Mouse (Mus musculus) brain, adult 10 weeks (tissue): ENCODE results near the gene Lzts3. TPM values are rescaled to one million over a fixed set of nuclear protein-coding genes. Genes with fewer than 3 reads are reported as not detected.

Source experiments
- polyA plus RNA-seq: library from polyadenylated mRNA; stranded (reverse); fragments of 350-450 nt; fragmentation: Illumina TruSeq; extraction: RNeasy Lipid Tissue Mini Kit (QIAGEN cat#74804); gene quantifications from one replicate; pipeline ENCODE4 v1.2.3, GENCODE M21; 2015; ENCODE audit warnings: low read depth, low replicate concordance

The Lzts3 gene
- 131 TPM for polyA plus RNA-seq

DNA sequence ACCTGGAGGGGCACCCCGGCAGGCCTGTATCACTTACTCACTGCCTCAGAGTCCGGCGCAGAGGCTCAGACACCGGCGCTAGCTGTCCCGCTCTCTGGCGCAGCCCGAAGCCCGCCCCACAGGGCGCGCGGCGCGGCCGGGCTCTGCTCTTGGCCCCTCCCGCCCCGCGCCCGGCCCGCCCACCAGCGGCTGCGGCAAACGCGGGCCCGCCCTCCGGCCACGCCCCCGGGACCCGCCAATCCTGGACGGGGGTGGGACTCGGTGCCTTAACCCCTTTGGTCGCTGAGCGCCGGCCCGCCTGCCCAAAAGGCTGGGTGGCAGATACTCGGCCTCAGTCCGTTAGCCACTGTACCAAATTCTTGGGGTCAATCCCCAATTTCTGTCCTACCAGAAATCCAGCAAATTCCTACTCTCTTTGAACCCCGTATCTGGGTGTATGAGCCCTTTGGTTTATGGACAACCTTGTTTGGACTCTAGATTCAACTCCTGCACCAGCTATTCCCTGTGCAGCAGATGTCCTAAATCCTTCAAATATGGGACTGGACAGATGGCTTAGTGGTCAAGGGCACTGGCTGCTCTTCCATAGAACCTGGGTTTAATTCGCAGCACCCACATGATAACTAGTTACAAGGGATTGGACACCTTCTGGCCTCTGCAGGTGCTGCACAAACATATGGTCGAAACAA lies at the start of gene Lzts3:
Gene Lzts3, minus strand, starts transcription at position 120 of the 686 bp plus-strand sequence.

DNA sequence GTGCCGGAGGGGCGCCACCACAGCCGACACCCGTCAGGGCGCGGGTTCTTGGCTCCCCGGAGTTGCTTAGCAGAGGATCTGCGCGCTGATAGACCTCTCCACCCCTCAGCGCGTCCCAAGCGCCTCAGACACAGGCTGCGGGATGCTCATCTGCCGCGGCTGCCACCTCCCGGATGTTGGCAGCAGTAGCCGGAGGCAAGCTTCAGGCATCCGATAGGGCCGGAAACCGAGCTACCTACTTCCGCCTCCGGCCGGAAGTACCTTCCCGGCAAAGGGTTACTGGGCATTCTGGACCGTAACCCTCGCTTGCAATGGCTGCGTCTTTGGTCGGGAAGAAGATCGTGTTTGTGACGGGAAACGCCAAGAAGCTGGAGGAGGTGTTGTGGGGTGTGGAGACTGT lies 25.0 kb upstream of the Lzts3 start, which contains the start of gene Itpa:
Gene Itpa, plus strand, starts transcription at position 52 of the 400 bp plus-strand sequence.

DNA sequence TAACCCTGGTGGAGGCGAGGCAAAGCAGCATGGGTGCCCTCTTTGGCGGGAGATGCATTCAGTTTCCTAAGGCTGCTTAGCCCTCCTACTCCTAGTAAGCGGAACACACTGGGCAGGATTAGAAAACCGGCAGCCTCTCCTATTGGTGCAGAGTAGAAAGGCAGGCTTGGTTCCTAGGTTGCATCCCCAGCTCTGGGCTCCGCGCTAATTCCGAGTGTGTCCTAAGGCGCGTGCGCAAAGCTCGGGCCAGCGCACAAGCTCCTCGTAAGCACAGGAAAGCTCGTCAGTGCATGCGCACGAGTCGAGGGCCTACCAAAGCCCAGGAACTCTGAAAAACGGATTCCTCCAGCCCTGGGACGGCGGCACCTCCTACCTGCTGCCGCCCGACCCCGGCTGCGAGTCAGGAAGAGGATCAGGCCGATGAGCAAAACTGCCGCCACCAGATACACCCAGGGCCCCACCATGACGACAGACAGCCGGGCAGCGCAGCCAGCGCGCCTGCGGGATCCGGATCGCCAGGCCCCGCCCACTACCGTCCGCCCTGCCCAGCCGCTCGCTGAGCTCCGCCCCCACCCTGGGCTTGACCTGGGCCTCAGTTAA lies 21.6 kb upstream of the Lzts3 start, which contains the start of gene Ddrgk1:
Gene Ddrgk1, minus strand, starts transcription at position 558 of the 600 bp plus-strand sequence.

DNA sequence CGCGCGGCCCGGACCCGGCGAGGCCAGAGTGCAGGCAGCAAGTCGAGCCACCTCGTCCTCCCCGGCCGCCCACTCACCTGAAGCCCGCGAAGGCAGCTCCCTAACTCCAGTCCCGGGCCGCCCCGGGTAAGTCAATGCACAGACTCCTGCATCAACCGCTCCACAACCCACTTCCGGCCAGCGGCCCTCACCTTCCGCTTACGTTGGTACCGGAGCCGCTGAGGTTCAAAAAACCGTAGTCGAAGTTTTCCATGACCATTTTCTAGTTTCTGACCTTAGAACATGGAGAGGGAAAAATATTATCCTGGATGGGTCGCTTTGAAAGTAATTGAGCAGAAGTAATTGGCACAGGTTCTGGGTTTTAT lies 12.8 kb downstream of the Lzts3 start, which contains the start of the genes Fastkd5 and Ubox5:
Gene Fastkd5, minus strand, starts transcription at position 189 of the 365 bp plus-strand sequence.
Gene Ubox5, minus strand, starts transcription at position 200 of the 365 bp plus-strand sequence.

Other genes with a start within 250 kb of the Lzts3 start
- gene Cpxm1, start 245.2 kb downstream of the Lzts3 start, polyA plus RNA-seq, result 4.3 TPM
- gene Gm28372, start 237.6 kb downstream of the Lzts3 start, polyA plus RNA-seq, result not detected
- gene 1700020A23Rik, start 237.5 kb downstream of the Lzts3 start, polyA plus RNA-seq, result not detected
- not detected for gene Tmem239, start 236.3 kb downstream of the Lzts3 start, polyA plus RNA-seq
- gene Vps16, start 218.5 kb downstream of the Lzts3 start, polyA plus RNA-seq, result 89.7 TPM
- gene Pced1a, start 218.1 kb downstream of the Lzts3 start, polyA plus RNA-seq, result 20.9 TPM
- 167 TPM for gene Ptpra, start 192.5 kb downstream of the Lzts3 start, polyA plus RNA-seq
- 82.0 TPM for gene Mrps26, start 79.1 kb downstream of the Lzts3 start, polyA plus RNA-seq
- not detected for gene Oxt, start 66.6 kb downstream of the Lzts3 start, polyA plus RNA-seq
- not detected for gene Avp, start 60.2 kb downstream of the Lzts3 start, polyA plus RNA-seq
- 7.9 TPM for gene Fastkd5, start 12.8 kb downstream of the Lzts3 start, polyA plus RNA-seq
- 8.8 TPM for gene Ubox5, start 12.8 kb downstream of the Lzts3 start, polyA plus RNA-seq
- 111 TPM for gene Ddrgk1, start 21.9 kb upstream of the Lzts3 start, polyA plus RNA-seq
- gene Itpa, start 24.8 kb upstream of the Lzts3 start, polyA plus RNA-seq, result 83.7 TPM
- 1.7 TPM for gene Slc4a11, start 54.7 kb upstream of the Lzts3 start, polyA plus RNA-seq